Comparison of ENCODE assay signal across 8 mouse cellular contexts in the genomic region with DNA sequence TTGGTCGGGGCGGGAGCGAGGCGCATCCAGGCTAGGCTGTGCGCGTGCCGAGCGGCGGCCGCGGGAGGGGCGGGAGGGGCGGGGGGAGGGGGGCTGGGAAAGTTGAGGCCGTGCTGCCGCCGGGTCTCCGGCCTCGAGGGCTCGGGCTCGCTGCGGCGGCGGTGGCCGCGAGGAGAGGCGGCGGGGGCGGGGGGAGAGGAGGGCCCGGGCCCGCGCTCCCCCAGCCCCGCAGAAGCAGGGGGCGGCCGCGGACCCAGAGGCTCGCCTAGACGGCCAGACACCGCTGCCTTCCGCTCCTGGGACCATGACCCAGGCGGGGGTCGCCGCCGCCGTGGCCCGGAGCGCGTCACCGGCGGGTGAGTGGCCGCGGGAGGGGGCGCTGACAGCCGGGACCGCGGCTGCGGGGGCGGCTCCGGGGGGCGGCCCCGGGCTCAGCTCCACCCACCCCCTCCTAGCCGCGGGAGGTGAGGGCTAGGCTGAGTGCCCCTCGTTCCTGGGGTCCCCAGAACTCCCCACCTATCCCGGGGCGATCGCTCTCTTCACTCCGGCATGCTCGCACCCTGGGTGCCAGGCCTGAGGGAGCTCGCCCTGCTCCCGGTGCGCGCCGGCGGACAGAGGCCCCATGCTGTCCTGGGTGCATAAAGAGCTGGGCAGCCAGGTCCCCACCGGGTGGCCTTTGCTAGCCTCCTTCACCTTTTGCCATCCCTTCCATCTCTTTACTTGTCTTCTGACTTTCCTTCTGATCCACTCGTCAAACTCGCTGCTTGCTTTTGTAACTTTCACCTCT. TPM values are rescaled to one million over a fixed set of nuclear protein-coding genes. Genes with fewer than 3 reads are reported as not detected.
A peak's percentile ranks its signal among the peaks of the same experiment; 100 is the strongest.
DNase-seq lines count a peak whose midpoint lies in the region; ATAC-seq and TF ChIP-seq lines count a peak whose summit lies in the region.

A gene (plus strand): TSS at position 92 of the 787 bp plus-strand sequence.

- H3K27me3 ChIP-seq in embryonic facial prominence, embryonic 13.5 days = no peaks in the 10 kb centered on the region
- H3K27me3 ChIP-seq in heart, adult 2 months (ENCODE audit: control insufficient read depth, insufficient read depth, low read length) = no peaks in the 10 kb centered on the region
- H3K27me3 ChIP-seq in limb, embryonic 12.5 days = no peaks in the 10 kb centered on the region
- no peaks in the 10 kb centered on the region for H3K27me3 ChIP-seq in midbrain, embryonic 12.5 days

- ATAC-seq in embryonic facial prominence, embryonic 13.5 days (ENCODE audit: insufficient number of reproducible peaks, insufficient read depth, low FRiP score, low TSS enrichment, low read depth) = peak; percentile 76
- ATAC-seq in limb, embryonic 12.5 days (ENCODE audit: insufficient number of reproducible peaks, insufficient read depth, low FRiP score, low TSS enrichment, low read depth) = peak; percentile 62
- peak; percentile 80 for ATAC-seq in midbrain, embryonic 12.5 days (ENCODE audit: low FRiP score, low read depth)

- no peak for TF ChIP-seq CTCF in heart, adult 2 months (IDR thresholded peaks at IDR 0.05)

- H3K4me1 ChIP-seq in embryonic facial prominence, embryonic 13.5 days = peaks cover 14% of the 10 kb centered on the region
- peaks cover 3% of the 10 kb centered on the region for H3K4me1 ChIP-seq in heart, adult 2 months (ENCODE audit: control insufficient read depth, insufficient read depth, low read length)
- H3K4me1 ChIP-seq in limb, embryonic 12.5 days (replicated peaks) = peaks cover 17% of the 10 kb centered on the region
- peaks cover 14% of the 10 kb centered on the region for H3K4me1 ChIP-seq in midbrain, embryonic 12.5 days

- no peaks in the 10 kb centered on the region for H3K36me3 ChIP-seq in embryonic facial prominence, embryonic 13.5 days
- peaks cover 6% of the 10 kb centered on the region for H3K36me3 ChIP-seq in heart, adult 2 months (ENCODE audit: control insufficient read depth, insufficient read depth, low read length)
- H3K36me3 ChIP-seq in limb, embryonic 12.5 days = no peaks in the 10 kb centered on the region
- 0 out of 2 replicates have a peak, but pooled peaks cover under 1% of the 10 kb centered on the region for H3K36me3 ChIP-seq in midbrain, embryonic 12.5 days

- H3K4me2 ChIP-seq in embryonic facial prominence, embryonic 13.5 days = peak within 1 kb of the TSS; percentile 63
- H3K4me2 ChIP-seq in limb, embryonic 12.5 days = peak within 1 kb of the TSS; percentile 69
- H3K4me2 ChIP-seq in midbrain, embryonic 12.5 days (replicated peaks) = peak within 1 kb of the TSS; percentile 79

- DNase-seq in urinary bladder, adult 18-20 months (ENCODE audit: low spot score in 2 of 2) = peak; percentile 46 to 65
- DNase-seq in urinary bladder, postnatal 10 days (ENCODE audit: low spot score) = no peak
- DNase-seq in heart, adult 2 months = peak; percentile 81 to 83
- peak; percentile 80 for DNase-seq in kidney, adult 18-20 months
- peak; percentile 68 to 71 for DNase-seq in spleen, postnatal 10 days (ENCODE audit: low spot score in 2 of 2)

- TF ChIP-seq POLR2A in heart, adult 2 months (IDR thresholded peaks at IDR 0.05; ENCODE audit: insufficient read depth, low read depth, low read length) = no peak

- 1% methylated on average over 41 of the region's 77 CpGs for WGBS in embryonic facial prominence, embryonic 13.5 days
- WGBS in heart, adult 2 months = under 1% methylated on average over 54 of the region's 77 CpGs
- WGBS in limb, embryonic 12.5 days = under 1% methylated on average over 49 of the region's 77 CpGs
- under 1% methylated on average over 57 of the region's 77 CpGs for WGBS in midbrain, embryonic 12.5 days

- no peaks in the 10 kb centered on the region for H3K9me3 ChIP-seq in embryonic facial prominence, embryonic 13.5 days
- no peaks in the 10 kb centered on the region for H3K9me3 ChIP-seq in limb, embryonic 12.5 days
- no peaks in the 10 kb centered on the region for H3K9me3 ChIP-seq in midbrain, embryonic 12.5 days

- H3K27ac ChIP-seq in embryonic facial prominence, embryonic 13.5 days = peak within 1 kb of the TSS; percentile 94
- peak within 1 kb of the TSS; percentile 99 for H3K27ac ChIP-seq in heart, adult 2 months
- peak within 1 kb of the TSS; percentile 95 for H3K27ac ChIP-seq in limb, embryonic 12.5 days
- peak within 1 kb of the TSS; percentile 84 for H3K27ac ChIP-seq in midbrain, embryonic 12.5 days (replicated peaks)

- peak within 1 kb of the TSS; percentile 94 for H3K9ac ChIP-seq in embryonic facial prominence, embryonic 13.5 days
- peak within 1 kb of the TSS; percentile 96 for H3K9ac ChIP-seq in heart, adult 2 months (ENCODE audit: low read depth, low read length)
- H3K9ac ChIP-seq in limb, embryonic 12.5 days (replicated peaks) = peak within 1 kb of the TSS; percentile 95
- peak within 1 kb of the TSS; percentile 95 for H3K9ac ChIP-seq in midbrain, embryonic 12.5 days (replicated peaks)

- TF ChIP-seq EP300 in heart, adult 2 months (IDR thresholded peaks at IDR 0.05; ENCODE audit: insufficient read depth, low read depth, low read length) = no peak

- intact Hi-C loops in heart, adult 2 months (cut with DNase I) = loop anchor here (2.0 to 5.0 kb wide), 3 partner anchors 33 to 184 kb away; no protein-coding TSS in a partner anchor

- H3K4me3 ChIP-seq in embryonic facial prominence, embryonic 13.5 days = peak within 1 kb of the TSS; percentile 86
- H3K4me3 ChIP-seq in heart, adult 2 months = peak within 1 kb of the TSS; percentile 75
- peak within 1 kb of the TSS; percentile 88 for H3K4me3 ChIP-seq in limb, embryonic 12.5 days (replicated peaks)
- H3K4me3 ChIP-seq in midbrain, embryonic 12.5 days = peak within 1 kb of the TSS; percentile 96

- H3K79me2 ChIP-seq in heart, adult 2 months (replicated peaks; ENCODE audit: control insufficient read depth, insufficient read depth, low read length) = peaks cover 3% of the 10 kb centered on the region

RNA-seq across cellular contexts. Expression of the gene that starts here (rescaled TPM):
- 2.6 and 3.9 TPM in 2 replicates for polyA plus RNA-seq in embryonic facial prominence, embryonic 13.5 days (2015; fragmentation: Nextera tagmentation; extraction: Ambion mirVana)
- 10 to 100 TPM; 16.5 to 21.2 TPM for total RNA-seq in heart, adult 2 months (2021)
- polyA plus RNA-seq in heart, adult 2 months (2012; rRNA removed) = 5.9 and 8.1 TPM in 2 replicates
- 3.6 and 4.5 TPM in 2 replicates for polyA plus RNA-seq in limb, embryonic 12.5 days (2016; fragmentation: Nextera tagmentation; extraction: Ambion mirVana)
- 4.1 TPM in 2 replicates for polyA plus RNA-seq in midbrain, embryonic 12.5 days (2016; fragmentation: Nextera tagmentation; extraction: Ambion mirVana)
